Comparison of ENCODE assay signal across 13 mouse cellular contexts in genomic region chr15:99698533-99699085, GRCm38 (mm10). TPM values are rescaled to one million over a fixed set of nuclear protein-coding genes. Genes with fewer than 3 reads are reported as not detected.
DNase-seq lines count a peak whose midpoint lies in the region; ATAC-seq and TF ChIP-seq lines count a peak whose summit lies in the region.
"Had no signal": no experiment of that assay in that cellular context is flagged by ENCODE, and none has a peak within 500 bp of the region (broad histone marks: within the 10 kb centered on the region; RNA-seq: fewer than 3 reads in every experiment).

No protein-coding gene starts in this region.

- no peak overlapping the region for H3K9ac ChIP-seq in intestine, postnatal 0 days (ENCODE audit: low read depth, low read length)
- H3K9ac ChIP-seq in midbrain, postnatal 0 days (replicated peaks; ENCODE audit: low read length, poor library complexity, severe bottlenecking): no peak overlapping the region
- H3K9ac ChIP-seq: liver, postnatal 0 days had no signal

- H3K4me1 ChIP-seq in G1E (ENCODE audit: insufficient read depth, low read depth, low read length): peaks cover 38% of the 10 kb centered on the region
- peaks cover 3% of the 10 kb centered on the region for H3K4me1 ChIP-seq in intestine, postnatal 0 days (replicated peaks; ENCODE audit: control insufficient read depth, insufficient read depth, low read length)
- H3K4me1 ChIP-seq in midbrain, postnatal 0 days (ENCODE audit: insufficient read depth, low read length): peaks cover 6% of the 10 kb centered on the region

- no peak for ATAC-seq in G1E (ENCODE audit: extremely low read depth, insufficient number of reproducible peaks, low FRiP score, poor library complexity, severe bottlenecking)
- ATAC-seq in intestine, postnatal 0 days: no peak
- no peak for ATAC-seq in midbrain, postnatal 0 days (ENCODE audit: low FRiP score)
- no peak for ATAC-seq in inflammation-experienced regulatory T-cells, adult 6 months
- ATAC-seq: liver, postnatal 0 days had no signal

- H3K4me3 ChIP-seq in layer of hippocampus, adult 2 months: no peak overlapping the region
- peak overlapping the region; percentile 21; the same call in 1 of the 2 replicates for H3K4me3 ChIP-seq in G1E (ENCODE audit: low read depth, low read length)
- no peak overlapping the region for H3K4me3 ChIP-seq in intestine, postnatal 0 days (ENCODE audit: low read depth, low read length)
- no peak overlapping the region for H3K4me3 ChIP-seq in midbrain, postnatal 0 days (ENCODE audit: low read depth, low read length)

- peak; percentile 26 to 43 for DNase-seq in cerebellum, postnatal 25 days
- no peak for DNase-seq in cerebellum, postnatal 4 days (ENCODE audit: low spot score in 2 of 2)
- peak in 1 of 2 experiments; percentile 29 for DNase-seq in layer of hippocampus, adult 2 months (ENCODE audit: low spot score in 2 of 2)
- DNase-seq in layer of hippocampus, adult 9-10 months (ENCODE audit: low spot score): no peak
- no peak for DNase-seq in G1E (ENCODE audit: low spot score)
- DNase-seq in midbrain, postnatal 0 days (ENCODE audit: low spot score): no peak
- DNase-seq: cerebellum, postnatal 36 days; gastrocnemius, postnatal 36 days; liver, postnatal 0 days had no signal

- H3K4me2 ChIP-seq in intestine, postnatal 0 days (replicated peaks; ENCODE audit: low read depth): 0 out of 2 replicates have a peak overlapping the region, but pooled peaks have one; percentile 13
- no peak overlapping the region for H3K4me2 ChIP-seq in midbrain, postnatal 0 days (ENCODE audit: low read depth, low read length, poor library complexity, severe bottlenecking)

- TF ChIP-seq CTCF in layer of hippocampus, adult 2 months (conservative IDR thresholded peaks at IDR 0.05): no peak
- TF ChIP-seq CTCF in G1E (IDR thresholded peaks at IDR 0.05; ENCODE audit: low read depth, low read length): no peak
- TF ChIP-seq CTCF in intestine, postnatal 0 days (IDR thresholded peaks at IDR 0.05; ENCODE audit: low read depth): no peak
- TF ChIP-seq CTCF in midbrain, postnatal 0 days (IDR thresholded peaks at IDR 0.05): no peak

- peak overlapping the region; percentile 47; the same call in 1 of the 2 replicates for H3K27ac ChIP-seq in layer of hippocampus, adult 2 months
- 0 out of 2 replicates have a peak overlapping the region, but pooled peaks have one; percentile 97 for H3K27ac ChIP-seq in intestine, postnatal 0 days (ENCODE audit: low read depth, low read length)
- H3K27ac ChIP-seq in midbrain, postnatal 0 days (ENCODE audit: low read depth, low read length): no peak overlapping the region

- 37% methylated on average over 20 of the region's 20 CpGs for WGBS in intestine, postnatal 0 days
- WGBS in midbrain, postnatal 0 days: 40% methylated on average over 20 of the region's 20 CpGs

- H3K27me3 ChIP-seq in G1E (ENCODE audit: insufficient read depth, low read length): peaks cover 29% of the 10 kb centered on the region
- H3K27me3 ChIP-seq in intestine, postnatal 0 days (replicated peaks; ENCODE audit: control insufficient read depth, insufficient read depth, low read length): no peaks in the 10 kb centered on the region
- H3K27me3 ChIP-seq in midbrain, postnatal 0 days (ENCODE audit: insufficient read depth, low read length): no peaks in the 10 kb centered on the region

- H3K9me3 ChIP-seq in G1E (replicated peaks): no peaks in the 10 kb centered on the region
- no peaks in the 10 kb centered on the region for H3K9me3 ChIP-seq in intestine, postnatal 0 days (ENCODE audit: control insufficient read depth)
- H3K9me3 ChIP-seq in midbrain, postnatal 0 days (ENCODE audit: low read length): no peaks in the 10 kb centered on the region

- H3K36me3 ChIP-seq in G1E (replicated peaks): peaks cover 8% of the 10 kb centered on the region
- H3K36me3 ChIP-seq in intestine, postnatal 0 days (ENCODE audit: control insufficient read depth, insufficient read depth): no peaks in the 10 kb centered on the region; the same call in 1 of the 2 replicates
- H3K36me3 ChIP-seq in midbrain, postnatal 0 days (ENCODE audit: insufficient read depth, low read length): peaks cover 42% of the 10 kb centered on the region

RNA-seq across cellular contexts. Expression of gene Smarcd1, which starts 3.3 kb away (rescaled TPM):
- 100 to 1,000 TPM; 118 to 123 TPM for total RNA-seq in layer of hippocampus, adult 2 months (2021)
- total RNA-seq in G1E (2014; fragmentation: Nextera tagmentation) (43.3 and 50.9 TPM in 2 replicates), G1E (2017) (11.4 and 12.0 TPM in 2 replicates)
- 45.3 and 69.1 TPM in 2 replicates for polyA plus RNA-seq in G1E (2012)
- 13.2 and 13.3 TPM in 2 replicates for polyA plus RNA-seq in intestine, postnatal 0 days (2015; fragmentation: Nextera tagmentation; extraction: Ambion mirVana)
- 83.0 and 93.0 TPM in 2 replicates for total RNA-seq in midbrain, postnatal 0 days (2014; rRNA removed)
- polyA plus RNA-seq in midbrain, postnatal 0 days (2015; fragmentation: Nextera tagmentation; extraction: Ambion mirVana): 77.7 and 92.2 TPM in 2 replicates
- 10 to 100 TPM in 2 of 3 experiments, 1 to 10 TPM in 1; 8.4 to 15.5 (median 10.5) TPM for polyA plus RNA-seq in inflammation-experienced regulatory T-cells, adult 6 months (2017; shearing (Covaris generic))

RNA-seq across cellular contexts. Expression of gene Gm17349, which starts 6.7 kb away (rescaled TPM):
- 1 to 10 TPM; 3.9 to 7.1 TPM for total RNA-seq in layer of hippocampus, adult 2 months (2021)
- total RNA-seq in G1E (2014; fragmentation: Nextera tagmentation) (not detected in 2 replicates), G1E (2017) (0.98 TPM in 1 of 2 replicates, not detected in the other)
- polyA plus RNA-seq in G1E (2012): 2.3 and 4.1 TPM in 2 replicates
- polyA plus RNA-seq in intestine, postnatal 0 days (2015; fragmentation: Nextera tagmentation; extraction: Ambion mirVana): 1.2 and 3.0 TPM in 2 replicates
- total RNA-seq in midbrain, postnatal 0 days (2014; rRNA removed): not detected in 2 replicates
- polyA plus RNA-seq in midbrain, postnatal 0 days (2015; fragmentation: Nextera tagmentation; extraction: Ambion mirVana): not detected in 2 replicates
- not detected for polyA plus RNA-seq in inflammation-experienced regulatory T-cells, adult 6 months (2017; shearing (Covaris generic))
- total RNA-seq: hematopoietic stem cell, adult 5-6 weeks; neutrophil, adult 5-6 weeks had no signal

RNA-seq across cellular contexts. Expression of gene Gpd1, which starts 18.7 kb away (rescaled TPM):
- 100 to 1,000 TPM; 142 to 148 TPM for total RNA-seq in layer of hippocampus, adult 2 months (2021)
- not detected in 2 replicates for total RNA-seq in G1E (2014; fragmentation: Nextera tagmentation)
- 0.06 TPM in 1 of 2 replicates, not detected in the other for total RNA-seq in G1E (2017)
- polyA plus RNA-seq in G1E (2012): not detected in 2 replicates
- polyA plus RNA-seq in intestine, postnatal 0 days (2015; fragmentation: Nextera tagmentation; extraction: Ambion mirVana): 124 and 136 TPM in 2 replicates
- 2.8 and 3.3 TPM in 2 replicates for total RNA-seq in midbrain, postnatal 0 days (2014; rRNA removed)
- polyA plus RNA-seq in midbrain, postnatal 0 days (2015; fragmentation: Nextera tagmentation; extraction: Ambion mirVana): 1.1 and 1.2 TPM in 2 replicates
- under 1 TPM in 2 of 3 experiments, not detected in 1; 0.24 to 0.39 TPM for polyA plus RNA-seq in inflammation-experienced regulatory T-cells, adult 6 months (2017; shearing (Covaris generic))
- total RNA-seq: neutrophil, adult 5-6 weeks had no signal

RNA-seq across cellular contexts. Expression of gene Cox14, which starts 26.8 kb away (rescaled TPM):
- total RNA-seq in layer of hippocampus, adult 2 months (2021): 100 to 1,000 TPM; 113 to 125 TPM
- 40.8 and 46.1 TPM in 2 replicates for total RNA-seq in G1E (2014; fragmentation: Nextera tagmentation)
- total RNA-seq in G1E (2017): 44.1 and 48.8 TPM in 2 replicates
- polyA plus RNA-seq in G1E (2012): 108 and 115 TPM in 2 replicates
- 298 and 301 TPM in 2 replicates for polyA plus RNA-seq in intestine, postnatal 0 days (2015; fragmentation: Nextera tagmentation; extraction: Ambion mirVana)
- total RNA-seq in midbrain, postnatal 0 days (2014; rRNA removed): 60.9 and 67.2 TPM in 2 replicates
- polyA plus RNA-seq in midbrain, postnatal 0 days (2015; fragmentation: Nextera tagmentation; extraction: Ambion mirVana): 165 and 180 TPM in 2 replicates
- 100 to 1,000 TPM; 133 to 168 (median 166) TPM for polyA plus RNA-seq in inflammation-experienced regulatory T-cells, adult 6 months (2017; shearing (Covaris generic))

RNA-seq across cellular contexts. Expression of gene Asic1, which starts 28.4 kb away (rescaled TPM):
- total RNA-seq in layer of hippocampus, adult 2 months (2021): 10 to 100 TPM; 33.9 to 37.3 TPM
- not detected in 2 replicates for total RNA-seq in G1E (2014; fragmentation: Nextera tagmentation)
- total RNA-seq in G1E (2017): 0.22 and 0.41 TPM in 2 replicates
- polyA plus RNA-seq in G1E (2012): not detected in 2 replicates
- polyA plus RNA-seq in intestine, postnatal 0 days (2015; fragmentation: Nextera tagmentation; extraction: Ambion mirVana): 1.4 and 2.1 TPM in 2 replicates
- 138 and 150 TPM in 2 replicates for total RNA-seq in midbrain, postnatal 0 days (2014; rRNA removed)
- 37.3 and 42.1 TPM in 2 replicates for polyA plus RNA-seq in midbrain, postnatal 0 days (2015; fragmentation: Nextera tagmentation; extraction: Ambion mirVana)
- under 1 TPM in 2 of 3 experiments, not detected in 1; 0.20 to 0.40 TPM for polyA plus RNA-seq in inflammation-experienced regulatory T-cells, adult 6 months (2017; shearing (Covaris generic))
- total RNA-seq: hematopoietic stem cell, adult 5-6 weeks had no signal

Comparison
In these comparisons a context has a peak if more than half of its experiments do, and no peak if none do; other contexts are left out.
1. DNase-seq: peak in cerebellum, postnatal 25 days (2 of 2); none in cerebellum, postnatal 4 days (0 of 2), layer of hippocampus, adult 9-10 months (single experiment), G1E (single experiment) and midbrain, postnatal 0 days (single experiment).
2. RNA of gene Gpd1, which starts 18.7 kb away (polyA plus RNA-seq): 124 to 136 TPM in intestine, postnatal 0 days; 1.1 to 1.2 TPM in midbrain, postnatal 0 days, 0.24 to 0.39 TPM in inflammation-experienced regulatory T-cells, adult 6 months and not detected in G1E; every median in the first group is over 10 times any median in the second.